In genomic region chr5:107082011-107082410, GRCm38 (mm10) we compare ENCODE assay signal across 13 mouse cellular contexts.
"Had no signal": no experiment of that assay in that cellular context is flagged by ENCODE, and none has a peak within 500 bp of the region (broad histone marks: within the 10 kb centered on the region; RNA-seq: fewer than 3 reads in every experiment).

No protein-coding gene starts in this region.

- H3K9me3 ChIP-seq: limb, embryonic 12.5 days; midbrain, embryonic 10.5 days; neural tube, embryonic 15.5 days had no signal

- DNase-seq: lung, adult 18-20 months; lung, postnatal 36 days; midbrain, embryonic 14.5 days; right cerebral cortex, adult 18-20 months; right cerebral cortex, postnatal 25 days; thymus, postnatal 36 days had no signal

- H3K9ac ChIP-seq: limb, embryonic 12.5 days; liver, embryonic 14.5 days; neural tube, embryonic 15.5 days had no signal

- H3K27me3 ChIP-seq: neural tube, embryonic 15.5 days had no signal

- ATAC-seq: inflammation-experienced regulatory T-cells, adult 6 months; intestine, postnatal 0 days had no signal

- H3K4me3 ChIP-seq: limb, embryonic 12.5 days; midbrain, embryonic 10.5 days; myocyte; neural tube, embryonic 15.5 days had no signal

- H3K4me2 ChIP-seq: limb, embryonic 12.5 days; neural tube, embryonic 15.5 days had no signal

- H3K36me3 ChIP-seq: limb, embryonic 12.5 days; midbrain, embryonic 10.5 days; neural tube, embryonic 15.5 days had no signal

- H3K27ac ChIP-seq: limb, embryonic 12.5 days; liver, embryonic 14.5 days; midbrain, embryonic 10.5 days; neural tube, embryonic 15.5 days had no signal
